Mouse (Mus musculus) myocyte (in vitro differentiated cells): Measurements from ENCODE around the gene Fyn.

Experiments used
- CEBPB ChIP-seq: IDR thresholded peaks from 2 replicates; pipeline ENCODE4 v1.6.1; 2011; ENCODE audit warnings: mild to moderate bottlenecking, moderate library complexity; ENCODE audit not compliant: poor library complexity, insufficient read depth, severe bottlenecking
- E2F4 ChIP-seq: IDR thresholded peaks from one replicate; pipeline ENCODE4 v1.6.1; 2011; ENCODE audit warnings: mild to moderate bottlenecking, control low read depth, moderate library complexity; ENCODE audit not compliant: insufficient read depth
- MAX ChIP-seq: IDR thresholded peaks from one replicate; pipeline ENCODE4 v1.6.1; 2011; ENCODE audit warnings: low read depth, mild to moderate bottlenecking, control low read depth
- MYOD1 ChIP-seq, 3 experiments: IDR thresholded peaks; one replicate each; pipeline ENCODE4 v1.6.1; 2011; ENCODE audit warnings: control low read depth in 2 of 3, low read depth in 2 of 3, mild to moderate bottlenecking in 2 of 3, moderate library complexity in 1 of 3; ENCODE audit not compliant: insufficient read length in 2 of 3, control insufficient read depth in 1 of 3
- MYOG ChIP-seq, 3 experiments: IDR thresholded peaks; one replicate each; pipeline ENCODE4 v1.6.1; 2011; ENCODE audit warnings: control low read depth in 2 of 3, low read depth in 2 of 3, mild to moderate bottlenecking in 2 of 3; ENCODE audit not compliant: insufficient read length in 2 of 3, control insufficient read depth in 1 of 3, insufficient read depth in 1 of 3
- POLR2A ChIP-seq: IDR thresholded peaks from one replicate; pipeline ENCODE4 v1.6.1; 2011; ENCODE audit warnings: low read depth, mild to moderate bottlenecking, control low read depth, moderate library complexity; ENCODE audit not compliant: insufficient read length
- POLR2AphosphoS2 ChIP-seq: IDR thresholded peaks from one replicate; pipeline ENCODE4 v1.6.1; 2011; ENCODE audit warnings: low read depth, control low read depth; ENCODE audit not compliant: insufficient read length
- REST ChIP-seq: IDR thresholded peaks from one replicate; pipeline ENCODE4 v1.6.1; 2011; ENCODE audit warnings: mild to moderate bottlenecking, control low read depth, moderate library complexity; ENCODE audit not compliant: insufficient read depth, insufficient read length
- SRF ChIP-seq: IDR thresholded peaks from one replicate; pipeline ENCODE4 v1.6.1; 2011; ENCODE audit warnings: low read depth; ENCODE audit not compliant: control insufficient read depth, insufficient read length
- USF1 ChIP-seq: IDR thresholded peaks from one replicate; pipeline ENCODE4 v1.6.1; 2011; ENCODE audit warnings: low read depth, mild to moderate bottlenecking, control low read depth, moderate library complexity

- no peak for TF ChIP-seq USF1
- TF ChIP-seq POLR2A: no peak
- TF ChIP-seq SRF: no peak
- TF ChIP-seq E2F4: no peak
- TF ChIP-seq POLR2AphosphoS2: no peak
- peak in 2 of 3 experiments; percentile 13 to 41 for TF ChIP-seq MYOD1 (IDR thresholded peaks at IDR 0.05; ENCODE audit: control insufficient read depth in 1 of 3, insufficient read length in 2 of 3, low read depth in 2 of 3)
- peak in 1 of 3 experiments; percentile 43 for TF ChIP-seq MYOG (IDR thresholded peaks at IDR 0.05; ENCODE audit: control insufficient read depth in 1 of 3, insufficient read depth in 1 of 3, insufficient read length in 2 of 3, low read depth in 2 of 3)
- no peak for TF ChIP-seq CEBPB
- no peak for TF ChIP-seq MAX
- TF ChIP-seq REST: no peak
These were observed 232.4 kb downstream of the Fyn start for GRCm38 (mm10) chr10:39601068-39601467.
